Mouse (Mus musculus): ENCODE results near the gene Cyp2d22. TPM values are rescaled to one million over a fixed set of nuclear protein-coding genes. Genes with fewer than 3 reads are reported as not detected.

The Cyp2d22 gene
- polyA plus RNA-seq, 1 experiment from 2014 or later = 5.5 TPM

- peak overlapping the region; percentile 81 for H3K4me2 ChIP-seq (replicated peaks; ENCODE audit: low read depth)
- H3K27me3 ChIP-seq (ENCODE audit: control insufficient read depth, insufficient read depth, low read length) = no peaks in the 10 kb centered on the region
- H3K9me3 ChIP-seq (ENCODE audit: control insufficient read depth, low read length) = no peaks in the 10 kb centered on the region
- TF ChIP-seq CTCF (IDR thresholded peaks at IDR 0.05; ENCODE audit: low read depth) (no peak), EP300 (optimal IDR thresholded peaks at IDR 0.05) (no peak)
- peak overlapping the region; percentile 98 for H3K9ac ChIP-seq (ENCODE audit: low read length)
- ATAC-seq (ENCODE audit: low FRiP score, low TSS enrichment) = no peak
- no peaks in the 10 kb centered on the region for H3K4me1 ChIP-seq (replicated peaks; ENCODE audit: control insufficient read depth, insufficient read depth)
- H3K4me3 ChIP-seq (ENCODE audit: low read depth, low read length) = peak overlapping the region; percentile 96
- peaks cover 15% of the 10 kb centered on the region for H3K36me3 ChIP-seq (ENCODE audit: control insufficient read depth, insufficient read depth, low read length)
- peak overlapping the region; percentile 89 for H3K27ac ChIP-seq (replicated peaks)
- WGBS = 17% methylated on average over 14 of the region's 14 CpGs
- DNase-seq (ENCODE audit: low spot score) = no peak
These were observed 26.8 kb downstream of the Cyp2d22 start for GRCm38 (mm10) chr15:82353078-82353744.

DNA sequence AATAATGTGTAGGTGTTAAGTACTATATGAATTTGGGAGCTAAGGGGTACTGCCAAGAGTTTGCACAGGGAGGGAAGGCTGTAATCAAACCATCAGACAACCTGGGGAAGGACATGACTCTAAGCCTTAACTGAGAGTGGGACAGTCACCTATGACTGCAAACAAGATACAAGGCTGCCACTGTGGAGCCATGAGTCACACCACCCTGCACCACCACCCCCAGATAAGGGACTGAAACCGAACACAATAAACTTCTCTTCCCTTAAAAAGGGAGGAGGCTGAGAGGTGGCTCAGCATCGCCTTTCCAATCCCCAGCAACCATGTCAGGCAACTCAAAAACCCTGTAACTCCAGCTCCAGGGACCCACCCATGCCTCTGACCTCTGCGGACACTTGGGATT lies 28.6 kb downstream of the Cyp2d22 start:
- Histone ChIP-seq H3K4me2 (replicated peaks; ENCODE audit: low read depth) (no peak overlapping the region), H3K36me3 (ENCODE audit: control insufficient read depth, insufficient read depth, low read length) (peaks cover 17% of the 10 kb centered on the region), H3K27me3 (ENCODE audit: control insufficient read depth, insufficient read depth, low read length) (no peaks in the 10 kb centered on the region), H3K9ac (ENCODE audit: low read length) (no peak overlapping the region), H3K4me1 (replicated peaks; ENCODE audit: control insufficient read depth, insufficient read depth) (0 out of 2 replicates have a peak, but pooled peaks cover 7% of the 10 kb centered on the region), H3K9me3 (ENCODE audit: control insufficient read depth, low read length) (no peaks in the 10 kb centered on the region), H3K27ac (replicated peaks) (no peak overlapping the region), H3K4me3 (ENCODE audit: low read depth, low read length) (no peak overlapping the region)
- 49% methylated on average over 3 of the region's 3 CpGs for WGBS
- ATAC-seq (ENCODE audit: low FRiP score, low TSS enrichment) (no peak), DNase-seq (ENCODE audit: low spot score) (no peak)
- TF ChIP-seq CTCF (IDR thresholded peaks at IDR 0.05; ENCODE audit: low read depth) (no peak), EP300 (optimal IDR thresholded peaks at IDR 0.05) (no peak)

GRCm38 (mm10) chr15:82350349-82350748 lies 29.7 kb downstream of the Cyp2d22 start:
- Histone ChIP-seq H3K36me3 (ENCODE audit: control insufficient read depth, insufficient read depth, low read length) (peaks cover 17% of the 10 kb centered on the region), H3K27me3 (ENCODE audit: control insufficient read depth, insufficient read depth, low read length) (no peaks in the 10 kb centered on the region), H3K4me3 (ENCODE audit: low read depth, low read length) (no peak overlapping the region), H3K4me2 (replicated peaks; ENCODE audit: low read depth) (no peak overlapping the region), H3K9me3 (ENCODE audit: control insufficient read depth, low read length) (no peaks in the 10 kb centered on the region), H3K4me1 (replicated peaks; ENCODE audit: control insufficient read depth, insufficient read depth) (peaks cover 7% of the 10 kb centered on the region; the same call in 1 of the 2 replicates), H3K27ac (replicated peaks) (no peak overlapping the region), H3K9ac (ENCODE audit: low read length) (no peak overlapping the region)
- 69% methylated on average over 3 of the region's 4 CpGs for WGBS
- no peak for DNase-seq (ENCODE audit: low spot score)
- TF ChIP-seq EP300 (optimal IDR thresholded peaks at IDR 0.05) (no peak), CTCF (IDR thresholded peaks at IDR 0.05; ENCODE audit: low read depth) (peak; percentile 39; the same call in 1 of the 2 replicates)
- ATAC-seq (ENCODE audit: low FRiP score, low TSS enrichment) = no peak

DNA sequence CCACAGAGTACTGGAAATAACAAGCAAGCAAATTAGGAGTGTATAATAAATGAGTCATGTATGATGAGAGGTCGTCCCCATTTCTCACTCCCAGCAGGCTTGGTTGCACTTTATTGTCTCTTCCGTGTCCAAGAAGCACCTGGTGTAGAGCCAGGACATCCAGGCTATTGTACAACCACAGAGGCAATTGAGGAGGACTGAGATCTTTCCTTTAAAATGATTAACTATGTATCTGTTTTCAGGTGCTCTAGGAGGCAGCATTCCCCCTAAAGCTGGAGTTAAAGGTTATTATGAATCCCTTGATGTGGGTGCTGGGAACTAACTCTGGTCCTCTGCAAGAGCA lies 31.1 kb downstream of the Cyp2d22 start:
- H3K27me3 ChIP-seq (ENCODE audit: control insufficient read depth, insufficient read depth, low read length) = no peaks in the 10 kb centered on the region
- no peak overlapping the region for H3K4me3 ChIP-seq (ENCODE audit: low read depth, low read length)
- no peak overlapping the region for H3K27ac ChIP-seq (replicated peaks)
- peaks cover 7% of the 10 kb centered on the region; the same call in 1 of the 2 replicates for H3K4me1 ChIP-seq (replicated peaks; ENCODE audit: control insufficient read depth, insufficient read depth)
- H3K4me2 ChIP-seq (replicated peaks; ENCODE audit: low read depth) = no peak overlapping the region
- no peak for DNase-seq (ENCODE audit: low spot score)
- H3K36me3 ChIP-seq (ENCODE audit: control insufficient read depth, insufficient read depth, low read length) = peaks cover 17% of the 10 kb centered on the region
- no peak for ATAC-seq (ENCODE audit: low FRiP score, low TSS enrichment)
- H3K9ac ChIP-seq (ENCODE audit: low read length) = no peak overlapping the region
- TF ChIP-seq CTCF (IDR thresholded peaks at IDR 0.05; ENCODE audit: low read depth) (no peak), EP300 (optimal IDR thresholded peaks at IDR 0.05) (no peak)
- no peaks in the 10 kb centered on the region for H3K9me3 ChIP-seq (ENCODE audit: control insufficient read depth, low read length)
- 81% methylated on average over 2 of the region's 2 CpGs for WGBS

GRCm38 (mm10) chr15:82348258-82348998 lies 31.6 kb downstream of the Cyp2d22 start:
- Histone ChIP-seq H3K4me2 (replicated peaks; ENCODE audit: low read depth) (no peak overlapping the region), H3K27me3 (ENCODE audit: control insufficient read depth, insufficient read depth, low read length) (no peaks in the 10 kb centered on the region), H3K9me3 (ENCODE audit: control insufficient read depth, low read length) (no peaks in the 10 kb centered on the region), H3K4me3 (ENCODE audit: low read depth, low read length) (no peak overlapping the region), H3K9ac (ENCODE audit: low read length) (no peak overlapping the region), H3K27ac (replicated peaks) (no peak overlapping the region), H3K36me3 (ENCODE audit: control insufficient read depth, insufficient read depth, low read length) (peaks cover 17% of the 10 kb centered on the region), H3K4me1 (replicated peaks; ENCODE audit: control insufficient read depth, insufficient read depth) (peaks cover 7% of the 10 kb centered on the region; the same call in 1 of the 2 replicates)
- WGBS = 75% methylated on average over 8 of the region's 8 CpGs
- no peak for ATAC-seq (ENCODE audit: low FRiP score, low TSS enrichment)
- DNase-seq (ENCODE audit: low spot score) = no peak
- no peak for TF ChIP-seq EP300 (optimal IDR thresholded peaks at IDR 0.05)
- TF ChIP-seq CTCF (IDR thresholded peaks at IDR 0.05; ENCODE audit: low read depth) = no peak

- WGBS = 92% methylated on average over 12 of the region's 12 CpGs
- H3K27me3 ChIP-seq (ENCODE audit: control insufficient read depth, insufficient read depth, low read length) = no peaks in the 10 kb centered on the region
- no peak overlapping the region for H3K4me3 ChIP-seq (ENCODE audit: low read depth, low read length)
- ATAC-seq (ENCODE audit: low FRiP score, low TSS enrichment) (no peak), DNase-seq (ENCODE audit: low spot score) (no peak)
- H3K4me2 ChIP-seq (replicated peaks; ENCODE audit: low read depth) = no peak overlapping the region
- peaks cover 7% of the 10 kb centered on the region; the same call in 1 of the 2 replicates for H3K4me1 ChIP-seq (replicated peaks; ENCODE audit: control insufficient read depth, insufficient read depth)
- no peaks in the 10 kb centered on the region for H3K9me3 ChIP-seq (ENCODE audit: control insufficient read depth, low read length)
- H3K27ac ChIP-seq (replicated peaks) = no peak overlapping the region
- H3K36me3 ChIP-seq (ENCODE audit: control insufficient read depth, insufficient read depth, low read length) = peaks cover 17% of the 10 kb centered on the region
- no peak overlapping the region for H3K9ac ChIP-seq (ENCODE audit: low read length)
- TF ChIP-seq CTCF (IDR thresholded peaks at IDR 0.05; ENCODE audit: low read depth) (no peak), EP300 (optimal IDR thresholded peaks at IDR 0.05) (no peak)
These were observed 32.2 kb downstream of the Cyp2d22 start for GRCm38 (mm10) chr15:82347852-82348251.
